Mouse (Mus musculus): ENCODE results near the gene Il13.

DNA sequence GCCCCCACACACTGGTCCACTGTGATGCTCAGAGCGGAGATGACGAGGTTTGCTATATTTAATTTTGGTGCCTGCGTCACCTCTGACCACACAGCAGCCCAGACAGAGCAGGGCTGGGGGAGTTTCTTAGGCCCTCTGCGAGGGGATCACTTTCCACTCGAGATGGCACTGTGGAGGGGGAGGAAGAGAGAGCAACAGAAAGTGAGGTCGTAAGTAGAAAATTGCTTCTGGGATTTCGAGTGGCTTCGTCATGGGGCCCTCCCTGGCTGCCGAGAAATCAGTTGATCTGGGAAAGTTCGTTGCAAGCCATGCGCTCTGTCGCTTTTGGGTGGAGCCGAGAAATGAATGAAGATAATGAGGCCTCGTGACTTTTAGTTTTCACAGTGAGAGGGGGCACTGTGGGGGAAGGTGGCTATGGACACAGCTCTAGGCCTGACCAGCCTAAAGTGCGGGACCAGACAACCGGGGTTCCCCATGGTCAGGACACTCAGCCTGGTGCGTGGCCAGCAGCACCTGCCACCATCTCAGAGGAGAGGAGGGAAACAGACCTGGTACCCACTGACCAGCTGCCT, 7.6 kb downstream of the Il13 start:
- TF ChIP-seq GATA1 (IDR thresholded peaks at IDR 0.05; ENCODE audit: borderline replicate concordance, low read length): no peak
- no peak for TF ChIP-seq FLI1 (IDR thresholded peaks at IDR 0.05; ENCODE audit: low read length)
